Mouse (Mus musculus) embryonic fibroblast, embryonic 13.5 days (primary cell): Measurements from ENCODE around the gene Gm10352. TPM values are rescaled to one million over a fixed set of nuclear protein-coding genes. Genes with fewer than 3 reads are reported as not detected.
"Not testable (repeated sequence)": the region's sequence is repeated elsewhere in the genome, so short reads cannot be mapped to it uniquely, and the experiment has no call there.

Experiments used
- H3K27ac ChIP-seq: 2 replicates; pipeline ENCODE4 v1.5.1; 2012; ENCODE audit warnings: low read length, control low read depth, inconsistent platforms; ENCODE audit not compliant: insufficient read depth
- H3K4me1 ChIP-seq: 2 replicates; pipeline ENCODE4 v1.6.1; 2011; ENCODE audit warnings: low read length; ENCODE audit not compliant: control insufficient read depth, insufficient read depth
- H3K4me3 ChIP-seq: 2 replicates; pipeline ENCODE4 v1.5.1; 2011; ENCODE audit warnings: mild to moderate bottlenecking, control low read depth, low read length; ENCODE audit not compliant: insufficient read depth
- polyA plus RNA-seq: library from polyadenylated mRNA; stranded (reverse); fragments of >200 nt; gene quantifications from 2 replicates; pipeline ENCODE4 v1.2.4, GENCODE M21; 2011; ENCODE audit warnings: low read depth; ENCODE audit not compliant: missing spikeins, insufficient read length

Gm10352 gene
- polyA plus RNA-seq: not detected in 2 replicates

- H3K4me3 ChIP-seq, H3K4me1 ChIP-seq, H3K27ac ChIP-seq: not testable (repeated sequence)
Observed at GRCm38 (mm10) chrY:2900689-2901088, at the start of gene Gm10352. Gene Gm10352 (plus strand): TSS chrY:2900989.

GRCm38 (mm10) chrY:2932282-2932681 lies 31.5 kb downstream of the Gm10352 start, which contains the start of gene Gm29289:
Gene Gm29289 (plus strand): TSS chrY:2932582.
- H3K4me3 ChIP-seq, H3K27ac ChIP-seq, H3K4me1 ChIP-seq: not testable (repeated sequence)

Other genes with a start within 250 kb of the Gm10352 start
- gene Sry, start 237.3 kb upstream of the Gm10352 start, polyA plus RNA-seq: not detected in 2 replicates
- gene H2al2b, start 180.3 kb upstream of the Gm10352 start, polyA plus RNA-seq: not detected in 2 replicates
- gene Gm4064, start 104.8 kb upstream of the Gm10352 start, polyA plus RNA-seq: not detected in 2 replicates
- gene Rbmy, start 70.3 kb upstream of the Gm10352 start, polyA plus RNA-seq: not detected in 2 replicates
- gene Gm10256, start 70.3 kb upstream of the Gm10352 start, polyA plus RNA-seq: not detected in 2 replicates
- not detected in 2 replicates for gene Gm29289, start 31.6 kb downstream of the Gm10352 start, polyA plus RNA-seq